Mouse (Mus musculus): ENCODE measurements at regions not wholly inside any gene's neighbourhood (a gene's known extent, or its start where the extent isn't known, plus 50 kb on each side); places are given as distances from the start of the nearest gene placed in this dataset.

DNA sequence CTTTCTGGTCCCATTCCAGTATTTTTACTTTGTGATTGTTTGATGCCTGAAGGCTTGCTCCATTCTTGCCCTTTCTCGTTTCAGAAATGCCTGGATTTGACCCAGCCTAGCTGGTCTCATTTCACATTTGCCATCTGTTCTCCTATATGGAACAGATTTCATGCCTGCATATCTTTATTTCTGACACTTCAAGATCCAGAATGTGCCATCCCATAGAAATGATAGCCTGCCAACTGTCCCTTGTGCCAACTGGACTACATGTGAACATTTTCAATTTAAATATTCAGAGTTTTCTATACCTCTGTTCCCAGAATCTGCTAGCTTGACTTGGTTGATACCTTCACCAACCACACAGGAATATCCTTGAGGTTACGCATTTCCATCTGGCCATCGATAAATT is 669.0 kb downstream of the Fscb start:
- no peak for DNase-seq (ENCODE audit: low read depth, low spot score)

DNA sequence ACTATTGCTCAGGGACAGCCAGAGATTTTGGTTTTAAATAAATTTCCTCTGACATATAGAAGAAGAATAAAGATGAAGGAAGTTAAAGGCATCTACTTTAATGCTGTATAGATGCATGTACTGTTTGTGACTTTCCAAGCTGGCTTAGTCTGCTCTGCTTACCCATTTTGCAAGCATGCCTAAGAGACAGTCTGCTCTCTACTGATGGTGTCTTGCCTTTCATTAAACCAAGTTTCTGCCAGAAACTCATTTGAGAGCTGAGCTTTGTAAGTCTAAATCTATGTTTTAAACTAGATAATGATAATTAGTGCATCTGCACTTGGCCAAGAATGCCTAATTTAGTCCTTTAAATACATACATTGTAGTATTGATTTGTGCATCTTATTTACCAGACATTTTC is 670.5 kb downstream of the Fscb start:
- DNase-seq (ENCODE audit: low read depth, low spot score), result no peak

GRCm38 (mm10) chr12:63791667-63792066 is 682.8 kb downstream of the Fscb start:
- DNase-seq (ENCODE audit: low read depth, low spot score), result no peak

- DNase-seq (ENCODE audit: low read depth, low spot score), result no peak
Observed at GRCm38 (mm10) chr12:63777874-63778273, 696.6 kb downstream of the Fscb start.

- DNase-seq (ENCODE audit: low read depth, low spot score), result peak; percentile 4
Observed at GRCm38 (mm10) chr12:63761073-63761472, 713.4 kb downstream of the Fscb start.
